Mouse (Mus musculus) MEL (cell line): ENCODE data around the gene Gm20388.

Experiments used
- CTCF ChIP-seq, 3 experiments: IDR thresholded peaks in 2 of 3; conservative IDR thresholded peaks in 1 of 3; 2 replicates each; pipeline ENCODE4 v1.5.1; 2011 to 2012; ENCODE audit warnings: low read length in 3 of 3, low read depth in 2 of 3, mild to moderate bottlenecking in 2 of 3, improper control_type of control experiment in 1 of 3, inconsistent platforms in 1 of 3, mixed read lengths in 1 of 3, moderate library complexity in 1 of 3; ENCODE audit not compliant: control insufficient read depth in 1 of 3, insufficient read depth in 1 of 3, poor library complexity in 1 of 3, severe bottlenecking in 1 of 3
- GATA1 ChIP-seq: IDR thresholded peaks from 2 replicates; pipeline ENCODE4 v1.6.1; 2011; ENCODE audit warnings: low read depth, low read length, improper control_type of control experiment
- NELFE ChIP-seq: IDR thresholded peaks from 2 replicates; pipeline ENCODE4 v1.6.1; 2011; ENCODE audit warnings: low read depth, low read length, improper control_type of control experiment

- TF ChIP-seq CTCF (IDR thresholded peaks at IDR 0.05 in 2 of 3, conservative IDR thresholded peaks at IDR 0.05 in 1 of 3; ENCODE audit: control insufficient read depth in 1 of 3, insufficient read depth in 1 of 3, low read depth in 2 of 3, low read length in 3 of 3, poor library complexity in 1 of 3, severe bottlenecking in 1 of 3) (no peak), NELFE (no peak), GATA1 (no peak)
These were observed 1424.1 kb downstream of the Gm20388 start for GRCm38 (mm10) chr8:121334495-121335424.
